7 mouse cellular contexts compared by ENCODE assay signal in genomic region chr14:16957802-16958201, GRCm38 (mm10).
DNase-seq lines count a peak whose midpoint lies in the region; ATAC-seq and TF ChIP-seq lines count a peak whose summit lies in the region.

No protein-coding gene starts in this region.

- ATAC-seq in forebrain, embryonic 12.5 days (ENCODE audit: low FRiP score): no peak
- no peak for ATAC-seq in liver, postnatal 0 days

- 60% methylated on average over 3 of the region's 3 CpGs for WGBS in forebrain, embryonic 12.5 days
- 70% methylated on average over 3 of the region's 3 CpGs for WGBS in liver, postnatal 0 days (ENCODE audit: insufficient replicate concordance)

- DNase-seq in ovary, postnatal 14 days (ENCODE audit: low spot score): peak; percentile 9
- DNase-seq in ovary, postnatal 36 days (ENCODE audit: low spot score): no peak
- DNase-seq in fibroblast of lung, adult 2 months (ENCODE audit: low read depth): peak; percentile 57
- peak; percentile 78 for DNase-seq in kidney, postnatal 14 days
- peak; percentile 6 to 25 for DNase-seq in urinary bladder, postnatal 36 days (ENCODE audit: low spot score in 2 of 2)
- no peak for DNase-seq in liver, postnatal 0 days

- no peaks in the 10 kb centered on the region for H3K27me3 ChIP-seq in forebrain, embryonic 12.5 days
- H3K27me3 ChIP-seq in liver, postnatal 0 days (ENCODE audit: insufficient read depth, low read length): no peaks in the 10 kb centered on the region

- no peak for TF ChIP-seq CTCF in liver, postnatal 0 days (IDR thresholded peaks at IDR 0.05; ENCODE audit: low read depth)

- H3K4me3 ChIP-seq in forebrain, embryonic 12.5 days (replicated peaks): no peak overlapping the region
- H3K4me3 ChIP-seq in liver, postnatal 0 days (ENCODE audit: low read depth, low read length): no peak overlapping the region

- no peaks in the 10 kb centered on the region for H3K4me1 ChIP-seq in forebrain, embryonic 12.5 days
- H3K4me1 ChIP-seq in liver, postnatal 0 days (ENCODE audit: insufficient read depth): no peaks in the 10 kb centered on the region

- H3K27ac ChIP-seq in forebrain, embryonic 12.5 days: no peak overlapping the region
- no peak overlapping the region for H3K27ac ChIP-seq in liver, postnatal 0 days (ENCODE audit: low read depth)

- no peak overlapping the region for H3K9ac ChIP-seq in forebrain, embryonic 12.5 days
- no peak overlapping the region for H3K9ac ChIP-seq in liver, postnatal 0 days (replicated peaks)

- no peaks in the 10 kb centered on the region for H3K36me3 ChIP-seq in forebrain, embryonic 12.5 days (replicated peaks)
- H3K36me3 ChIP-seq in liver, postnatal 0 days (replicated peaks; ENCODE audit: insufficient read depth, low read length): no peaks in the 10 kb centered on the region

- TF ChIP-seq EP300 in liver, postnatal 0 days (IDR thresholded peaks at IDR 0.05; ENCODE audit: low read depth): no peak

- H3K4me2 ChIP-seq in forebrain, embryonic 12.5 days: no peak overlapping the region
- no peak overlapping the region for H3K4me2 ChIP-seq in liver, postnatal 0 days (ENCODE audit: low read depth, low read length)

- no peaks in the 10 kb centered on the region for H3K9me3 ChIP-seq in forebrain, embryonic 12.5 days
- no peaks in the 10 kb centered on the region for H3K9me3 ChIP-seq in liver, postnatal 0 days (ENCODE audit: low read length)

Comparison
In these comparisons a context has a peak if more than half of its experiments do, and no peak if none do; other contexts are left out.
1. DNase-seq: peak in ovary, postnatal 14 days (single experiment), fibroblast of lung, adult 2 months (single experiment), kidney, postnatal 14 days (single experiment) and urinary bladder, postnatal 36 days (2 of 2); none in ovary, postnatal 36 days (single experiment) and liver, postnatal 0 days (single experiment).